Mouse (Mus musculus) liver, adult 2 months (tissue): ENCODE data around the gene Plekhm1. TPM values are rescaled to one million over a fixed set of nuclear protein-coding genes. Genes with fewer than 3 reads are reported as not detected.

Experiments used
- DNase-seq: peaks from one replicate; pipeline ENCODE4 v3.0.0-alpha.2; 2011; ENCODE audit warnings: low read depth, low spot score; ENCODE audit errors: extremely low read depth
- H3K27ac ChIP-seq: fragments of 200-500 bp; replicated peaks from 2 replicates; pipeline ENCODE4 v1.5.1; 2012; ENCODE audit warnings: low read depth, mild to moderate bottlenecking, control low read depth, inconsistent platforms, low read length; ENCODE audit not compliant: insufficient read depth
- H3K27me3 ChIP-seq: fragments of 200-500 bp; 2 replicates; pipeline ENCODE4 v1.6.1; 2012; ENCODE audit warnings: mild to moderate bottlenecking, moderate library complexity, low read length, inconsistent platforms; ENCODE audit not compliant: control insufficient read depth, insufficient read depth
- H3K36me3 ChIP-seq: fragments of 200-500 bp; 2 replicates; pipeline ENCODE4 v1.6.1; 2012; ENCODE audit warnings: low read length, inconsistent platforms; ENCODE audit not compliant: control insufficient read depth, insufficient read depth
- H3K4me1 ChIP-seq: fragments of 200-500 bp; 2 replicates; pipeline ENCODE4 v1.6.1; 2011; ENCODE audit warnings: low read length; ENCODE audit not compliant: control insufficient read depth, insufficient read depth
- H3K4me3 ChIP-seq: fragments of 200-500 bp; 2 replicates; pipeline ENCODE4 v1.5.1; 2011; ENCODE audit warnings: low read depth, mild to moderate bottlenecking, control low read depth, low read length, moderate library complexity; ENCODE audit not compliant: insufficient read depth
- H3K79me2 ChIP-seq: fragments of 200-500 bp; 2 replicates; pipeline ENCODE4 v1.6.1; 2012; ENCODE audit warnings: inconsistent platforms, mild to moderate bottlenecking, low read length, moderate library complexity; ENCODE audit not compliant: control insufficient read depth, insufficient read depth
- H3K9ac ChIP-seq: fragments of 200-500 bp; 2 replicates; pipeline ENCODE4 v1.6.1; 2012; ENCODE audit warnings: low read depth, mild to moderate bottlenecking, control low read depth, inconsistent platforms, low read length
- CTCF ChIP-seq: fragments of 200-500 bp; IDR thresholded peaks from 2 replicates; pipeline ENCODE4 v1.5.1; 2011; ENCODE audit warnings: low read depth, low read length, control low read depth
- POLR2A ChIP-seq: fragments of 200-500 bp; IDR thresholded peaks from 2 replicates; pipeline ENCODE4 v1.6.1; 2011; ENCODE audit warnings: low read length, control low read depth; ENCODE audit not compliant: insufficient read depth; ENCODE audit errors: extremely low read depth
- WGBS: fragments of 180-500 bp; shearing (Covaris S2); methylation state at CpG from one replicate; pipeline ENCODE4 v1.1.7; 2018; 5-methylcytosine and 5-hydroxymethylcytosine counted together
- polyA plus RNA-seq: library from polyadenylated mRNA; depleted of rRNA; stranded (reverse); fragments of >200 nt; gene quantifications from 2 replicates; pipeline ENCODE4 v1.2.3, GENCODE M21; 2012
- total RNA-seq: library from RNA; depleted of rRNA; stranded (reverse); fragments of >200 nt; gene quantifications from 2 replicates; pipeline ENCODE4 v1.2.3, GENCODE M21; 2014

Plekhm1 gene
- total and polyA plus RNA-seq, 2 experiments = 3.5 to 9.8 TPM

DNA sequence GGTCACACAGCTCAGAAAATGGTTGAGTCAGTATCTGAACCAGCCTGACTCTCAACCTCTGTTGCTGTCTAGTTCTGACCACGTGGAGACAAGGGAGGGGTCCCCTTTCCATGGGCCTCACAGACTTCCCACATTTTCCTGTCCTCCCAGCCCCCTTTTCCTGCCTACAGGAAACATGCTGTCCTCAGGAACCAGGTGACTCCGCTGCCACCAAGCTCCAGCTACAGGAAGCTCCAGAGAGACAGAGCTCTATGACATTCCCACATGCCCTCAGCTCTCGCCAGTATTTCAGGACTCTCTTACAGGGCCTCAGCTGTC is 41.3 kb downstream of the Plekhm1 start:
- no peak for TF ChIP-seq CTCF
- no peak for TF ChIP-seq POLR2A
- no peak overlapping the region for H3K4me3 ChIP-seq
- no peaks in the 10 kb centered on the region for H3K4me1 ChIP-seq
- H3K9ac ChIP-seq = no peak overlapping the region
- no peak overlapping the region for H3K27ac ChIP-seq
- no peak for DNase-seq
- peaks cover 3% of the 10 kb centered on the region; the same call in 1 of the 2 replicates for H3K36me3 ChIP-seq
- no peaks in the 10 kb centered on the region for H3K79me2 ChIP-seq
- WGBS = 71% methylated on average over 3 of the region's 3 CpGs
- H3K27me3 ChIP-seq = no peaks in the 10 kb centered on the region

DNA sequence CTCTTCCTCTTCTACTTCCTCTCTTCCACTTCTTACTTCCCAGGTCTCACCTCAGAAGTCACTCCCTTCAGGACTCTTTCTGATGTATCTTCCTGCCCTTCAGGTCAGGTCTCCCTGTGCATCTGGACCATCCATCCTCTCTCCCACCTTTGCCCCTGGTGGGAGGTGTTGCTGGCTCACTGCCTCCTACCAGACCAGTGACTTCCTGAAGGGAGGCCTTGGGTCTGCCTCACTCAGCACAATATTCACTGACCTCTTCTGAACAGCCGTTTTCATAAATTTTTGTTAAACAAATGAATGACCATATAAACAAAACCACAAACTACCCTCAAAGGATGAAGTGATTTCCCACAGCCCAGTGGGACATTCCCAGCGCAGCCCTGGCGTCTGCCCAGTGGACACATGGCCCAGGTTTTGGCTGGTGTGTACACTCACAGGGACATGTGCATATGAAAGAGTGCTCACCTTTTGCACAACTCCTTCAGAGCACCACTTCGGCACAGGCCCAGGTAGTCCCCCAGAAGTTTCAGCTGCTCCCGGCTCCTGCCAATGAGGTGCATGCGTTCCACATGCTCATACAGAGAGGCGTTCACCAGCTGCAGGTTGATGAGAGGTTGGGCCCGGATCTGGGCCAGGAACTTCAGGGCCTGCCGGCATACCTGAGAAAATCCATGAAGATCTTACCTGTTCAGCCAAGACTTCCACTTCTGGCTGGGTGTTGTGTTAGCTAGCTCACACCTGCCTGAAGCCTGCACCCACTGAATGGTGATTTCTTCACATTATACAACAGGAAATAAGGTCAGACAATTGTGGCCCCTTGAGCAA is 41.9 kb downstream of the Plekhm1 start:
- no peak overlapping the region for H3K9ac ChIP-seq
- H3K36me3 ChIP-seq = peaks cover under 1% of the 10 kb centered on the region; the same call in 1 of the 2 replicates
- H3K4me1 ChIP-seq = no peaks in the 10 kb centered on the region
- no peak for DNase-seq
- no peaks in the 10 kb centered on the region for H3K79me2 ChIP-seq
- TF ChIP-seq POLR2A = no peak
- no peak for TF ChIP-seq CTCF
- H3K27me3 ChIP-seq = no peaks in the 10 kb centered on the region
- no peak overlapping the region for H3K27ac ChIP-seq
- 87% methylated on average over 9 of the region's 9 CpGs for WGBS
- H3K4me3 ChIP-seq = no peak overlapping the region

DNA sequence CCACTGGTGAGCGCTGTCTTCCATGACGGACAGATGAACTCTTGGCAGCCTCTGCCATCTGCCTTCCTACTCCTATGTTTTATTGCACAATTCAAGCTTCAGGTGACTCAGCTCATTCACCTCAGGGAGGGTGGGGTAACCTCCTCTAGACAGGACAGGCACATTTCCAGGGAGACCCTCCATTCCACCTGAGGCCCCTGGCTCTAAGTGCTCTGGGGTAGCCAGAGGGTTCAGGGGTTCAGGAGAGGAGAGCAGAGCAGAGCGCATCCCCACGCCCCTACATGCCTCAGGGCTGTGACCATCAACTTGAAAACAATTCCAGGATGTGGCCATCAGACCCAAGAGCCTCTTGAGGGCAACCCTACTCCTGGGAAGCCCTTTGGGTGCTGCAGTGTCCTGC is 47.0 kb downstream of the Plekhm1 start:
- Histone ChIP-seq H3K27ac (no peak overlapping the region), H3K4me1 (peaks cover 8% of the 10 kb centered on the region; the same call in 1 of the 2 replicates), H3K79me2 (no peaks in the 10 kb centered on the region), H3K27me3 (peaks cover 3% of the 10 kb centered on the region), H3K9ac (no peak overlapping the region), H3K36me3 (no peaks in the 10 kb centered on the region; the same call in 1 of the 2 replicates), H3K4me3 (no peak overlapping the region)
- no peak for DNase-seq
- WGBS = 83% methylated on average over 4 of the region's 4 CpGs
- TF ChIP-seq CTCF = no peak
- TF ChIP-seq POLR2A = no peak

- peaks cover 9% of the 10 kb centered on the region; the same call in 1 of the 2 replicates for H3K4me1 ChIP-seq
- peaks cover 5% of the 10 kb centered on the region for H3K27me3 ChIP-seq
- no peak overlapping the region for H3K27ac ChIP-seq
- 89% methylated on average over 3 of the region's 3 CpGs for WGBS
- no peak for DNase-seq
- no peak overlapping the region for H3K4me3 ChIP-seq
- H3K79me2 ChIP-seq = no peaks in the 10 kb centered on the region
- H3K9ac ChIP-seq = no peak overlapping the region
- no peak for TF ChIP-seq POLR2A
- no peaks in the 10 kb centered on the region; the same call in 1 of the 2 replicates for H3K36me3 ChIP-seq
These were observed 47.5 kb downstream of the Plekhm1 start for GRCm38 (mm10) chr11:103365022-103365421.

DNA sequence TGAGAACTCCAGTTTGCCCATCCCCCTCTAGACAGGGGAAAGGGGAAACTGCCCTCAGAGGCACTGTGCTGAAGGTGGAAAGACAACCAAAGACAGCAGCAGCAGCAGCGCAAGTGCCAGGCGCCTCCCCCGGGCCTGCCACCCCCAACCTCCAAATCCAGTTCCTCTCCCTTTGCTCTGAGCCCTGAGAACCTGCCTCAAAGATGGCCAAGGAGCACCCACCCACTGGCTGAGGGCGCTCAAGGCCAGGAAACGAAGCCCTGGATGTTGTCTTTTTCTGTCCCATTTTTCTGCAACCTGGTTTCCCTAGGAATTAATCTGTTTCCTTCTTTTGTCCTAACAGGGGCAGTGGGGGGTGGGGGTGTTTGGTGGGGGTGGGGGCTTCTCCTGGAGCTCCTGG is 48.2 kb downstream of the Plekhm1 start:
- Histone ChIP-seq H3K79me2 (no peaks in the 10 kb centered on the region), H3K27me3 (peaks cover 5% of the 10 kb centered on the region), H3K4me1 (peaks cover 9% of the 10 kb centered on the region; the same call in 1 of the 2 replicates), H3K27ac (no peak overlapping the region), H3K9ac (no peak overlapping the region), H3K4me3 (no peak overlapping the region), H3K36me3 (no peaks in the 10 kb centered on the region; the same call in 1 of the 2 replicates)
- no peak for TF ChIP-seq POLR2A
- TF ChIP-seq CTCF = no peak
- DNase-seq = no peak
- WGBS = 61% methylated on average over 5 of the region's 5 CpGs
